Mouse (Mus musculus) heart, postnatal 0 days (tissue): Measurements from ENCODE around the gene Patz1. TPM values are rescaled to one million over a fixed set of nuclear protein-coding genes. Genes with fewer than 3 reads are reported as not detected.

Source experiments
- ATAC-seq: fragments of 200-750 bp; cut with Nextera tagmentation; 2 replicates; pipeline ENCODE4 v1.8.0; 2017; ENCODE audit warnings: low read depth, moderate number of reproducible peaks, moderate library complexity; ENCODE audit not compliant: insufficient read depth
- DNase-seq: peaks from one replicate; pipeline ENCODE4 v3.0.0-alpha.2; 2016; ENCODE audit warnings: low spot score
- H3K27ac ChIP-seq: fragments of 300-500 bp; sonication (generic); 2 replicates; pipeline ENCODE4 v1.5.1; 2014; ENCODE audit warnings: low read depth, mild to moderate bottlenecking
- H3K27me3 ChIP-seq: fragments of 300-500 bp; sonication (generic); 2 replicates; pipeline ENCODE4 v1.6.1; 2014; ENCODE audit warnings: low read length, mixed read lengths; ENCODE audit not compliant: control insufficient read depth, insufficient read depth
- H3K36me3 ChIP-seq: fragments of 300-500 bp; sonication (generic); replicated peaks from 2 replicates; pipeline ENCODE4 v1.6.1; 2014; ENCODE audit warnings: low read length, mixed read lengths; ENCODE audit not compliant: control insufficient read depth, insufficient read depth
- H3K4me1 ChIP-seq: fragments of 300-500 bp; sonication (generic); 2 replicates; pipeline ENCODE4 v1.6.1; 2014; ENCODE audit warnings: antibody characterized with exemption; ENCODE audit not compliant: control insufficient read depth, insufficient read depth
- H3K4me2 ChIP-seq: fragments of 300-500 bp; sonication (generic); 2 replicates; pipeline ENCODE4 v1.6.1; 2014; ENCODE audit warnings: low read depth, mild to moderate bottlenecking, low read length, moderate library complexity
- H3K4me3 ChIP-seq: fragments of 300-500 bp; sonication (generic); 2 replicates; pipeline ENCODE4 v1.5.1; 2014; ENCODE audit warnings: low read depth, low read length
- H3K9ac ChIP-seq: fragments of 300-500 bp; sonication (generic); replicated peaks from 2 replicates; pipeline ENCODE4 v1.6.1; 2014; ENCODE audit warnings: low read depth, low read length, mixed read lengths
- H3K9me3 ChIP-seq: fragments of 300-500 bp; sonication (generic); replicated peaks from 2 replicates; pipeline ENCODE4 v1.6.1; 2016; ENCODE audit warnings: low read length; ENCODE audit not compliant: control insufficient read depth
- CTCF ChIP-seq: IDR thresholded peaks from 2 replicates; pipeline ENCODE4 v1.5.1; 2016; ENCODE audit warnings: antibody characterized with exemption, control low read depth, low read depth
- EP300 ChIP-seq: IDR thresholded peaks from 2 replicates; pipeline ENCODE4 v1.6.1; 2016; ENCODE audit warnings: antibody characterized with exemption, low read depth
- WGBS: fragments of 180-500 bp; shearing (Covaris S2); extraction: QIAGEN DNeasy Blood & Tissue Kit; methylation state at CpG from one replicate; pipeline ENCODE4 v1.1.7; 2014; 5-methylcytosine and 5-hydroxymethylcytosine counted together
- polyA plus RNA-seq: library from polyadenylated mRNA; unstranded; fragments of >200 nt; fragmentation: Nextera tagmentation; extraction: Ambion mirVana; gene quantifications from 2 replicates; pipeline ENCODE4 v1.2.1, GENCODE M21; 2015
- total RNA-seq: library from RNA; depleted of rRNA; stranded (reverse); fragments of >200 nt; gene quantifications from 2 replicates; pipeline ENCODE4 v1.2.3, GENCODE M21; 2014; ENCODE audit warnings: low replicate concordance

Patz1 gene
- total and polyA plus RNA-seq, 2 experiments from 2014 or later = 14.0 to 35.6 TPM

- H3K4me1 ChIP-seq = peaks cover 33% of the 10 kb centered on the region
- H3K36me3 ChIP-seq = peaks cover 14% of the 10 kb centered on the region
- WGBS = 0% methylated on average over 17 of the region's 40 CpGs
- H3K27me3 ChIP-seq = no peaks in the 10 kb centered on the region
- peak overlapping the region; percentile 98 for H3K27ac ChIP-seq
- H3K4me2 ChIP-seq = peak overlapping the region; percentile 97
- peak overlapping the region; percentile 69 for H3K9ac ChIP-seq
- ATAC-seq = peak; percentile 80
- peak; percentile 85 for DNase-seq
- TF ChIP-seq EP300 (no peak), CTCF (no peak)
- H3K4me3 ChIP-seq = peak overlapping the region; percentile 68
- H3K9me3 ChIP-seq = no peaks in the 10 kb centered on the region
These were observed 678 bp downstream of the Patz1 start for GRCm38 (mm10) chr11:3289302-3289802.

- DNase-seq (peak; percentile 83), ATAC-seq (peak; percentile 67)
- H3K36me3 ChIP-seq = peaks cover 20% of the 10 kb centered on the region
- H3K4me1 ChIP-seq = peaks cover 33% of the 10 kb centered on the region
- peak; percentile 56; the same call in 1 of the 2 replicates for TF ChIP-seq EP300
- TF ChIP-seq CTCF = peak; percentile 24
- H3K27ac ChIP-seq = peak overlapping the region; percentile 98
- peak overlapping the region; percentile 69 for H3K9ac ChIP-seq
- peak overlapping the region; percentile 97 for H3K4me2 ChIP-seq
- H3K27me3 ChIP-seq = no peaks in the 10 kb centered on the region
- peak overlapping the region; percentile 68 for H3K4me3 ChIP-seq
- H3K9me3 ChIP-seq = no peaks in the 10 kb centered on the region
- under 1% methylated on average over 77 of the region's 92 CpGs for WGBS
These were observed 1.3 kb downstream of the Patz1 start for GRCm38 (mm10) chr11:3289803-3290639.

GRCm38 (mm10) chr11:3290640-3291310 lies 2.1 kb downstream of the Patz1 start:
- 1% methylated on average over 50 of the region's 50 CpGs for WGBS
- peaks cover 33% of the 10 kb centered on the region for H3K4me1 ChIP-seq
- H3K4me2 ChIP-seq = peak overlapping the region; percentile 97
- H3K36me3 ChIP-seq = peaks cover 27% of the 10 kb centered on the region
- peak overlapping the region; percentile 69 for H3K9ac ChIP-seq
- no peaks in the 10 kb centered on the region for H3K9me3 ChIP-seq
- ATAC-seq (no peak), DNase-seq (peak; percentile 33)
- no peaks in the 10 kb centered on the region for H3K27me3 ChIP-seq
- TF ChIP-seq CTCF (no peak), EP300 (no peak)
- peak overlapping the region; percentile 98 for H3K27ac ChIP-seq
- H3K4me3 ChIP-seq = peak overlapping the region; percentile 68

- Histone ChIP-seq H3K4me2 (peak overlapping the region; percentile 97), H3K27ac (peak overlapping the region; percentile 98), H3K9ac (peak overlapping the region; percentile 69), H3K4me3 (peak overlapping the region; percentile 68), H3K27me3 (no peaks in the 10 kb centered on the region), H3K9me3 (no peaks in the 10 kb centered on the region), H3K4me1 (peaks cover 33% of the 10 kb centered on the region), H3K36me3 (peaks cover 34% of the 10 kb centered on the region)
- WGBS = 5% methylated on average over 26 of the region's 26 CpGs
- DNase-seq = no peak
- no peak for ATAC-seq
- TF ChIP-seq EP300 (no peak), CTCF (no peak)
These were observed 2.8 kb downstream of the Patz1 start for GRCm38 (mm10) chr11:3291311-3292061.

DNA sequence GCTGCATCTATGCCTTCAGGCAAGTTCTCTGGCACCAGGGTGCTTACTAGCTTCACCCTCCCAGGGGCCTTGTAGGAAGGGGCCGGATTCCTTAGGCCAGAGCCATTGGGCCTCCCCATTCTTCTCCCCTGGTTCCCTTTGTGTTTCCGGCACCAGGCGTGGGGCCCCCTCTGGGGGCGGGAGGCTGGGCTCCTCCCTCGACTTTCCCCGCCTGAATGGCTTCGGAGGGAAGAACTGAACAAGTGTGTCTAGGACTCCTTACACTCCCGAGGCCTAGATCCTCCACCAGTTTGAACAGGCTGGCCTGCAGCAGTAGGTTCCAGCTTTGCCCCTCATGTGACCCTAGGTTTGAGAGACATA lies 3.4 kb downstream of the Patz1 start:
- peaks cover 33% of the 10 kb centered on the region for H3K4me1 ChIP-seq
- peak overlapping the region; percentile 69 for H3K9ac ChIP-seq
- DNase-seq = peak; percentile 29
- H3K9me3 ChIP-seq = no peaks in the 10 kb centered on the region
- no peaks in the 10 kb centered on the region for H3K27me3 ChIP-seq
- H3K4me3 ChIP-seq = peak overlapping the region; percentile 68
- H3K36me3 ChIP-seq = peaks cover 38% of the 10 kb centered on the region
- 0% methylated on average over 8 of the region's 8 CpGs for WGBS
- TF ChIP-seq EP300 (no peak), CTCF (no peak)
- H3K4me2 ChIP-seq = peak overlapping the region; percentile 97
- peak overlapping the region; percentile 98 for H3K27ac ChIP-seq
- no peak for ATAC-seq
